Mouse (Mus musculus) liver, postnatal 0 days (tissue): ENCODE results near the gene Car10.

Source experiments
- CTCF ChIP-seq: sonication (generic); IDR thresholded peaks from 2 replicates; pipeline ENCODE4 v1.5.1; 2016; ENCODE audit warnings: antibody characterized with exemption, low read depth
- EP300 ChIP-seq: IDR thresholded peaks from 2 replicates; pipeline ENCODE4 v1.6.1; 2016; ENCODE audit warnings: antibody characterized with exemption, low read depth, mild to moderate bottlenecking

DNA sequence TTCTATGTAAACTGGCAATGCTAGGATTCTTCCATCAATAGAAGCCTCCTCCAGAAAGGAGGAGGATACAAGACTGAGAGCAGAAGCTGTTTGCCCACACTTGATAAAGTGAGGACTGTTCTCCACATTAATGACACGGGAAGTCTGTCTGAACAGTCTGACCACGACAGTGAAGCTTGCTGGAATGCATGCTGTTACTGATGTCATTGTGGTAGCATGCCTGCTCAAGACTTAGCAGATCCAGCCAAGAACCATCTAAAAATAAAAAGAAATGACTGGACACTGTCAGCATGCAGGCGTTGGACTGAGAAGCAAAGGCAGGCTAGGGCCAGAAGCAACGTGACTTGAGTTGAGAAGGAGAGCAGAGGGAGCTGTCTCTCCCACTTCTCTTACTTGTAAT is 87.6 kb downstream of the Car10 start:
- TF ChIP-seq CTCF (no peak), EP300 (no peak)
